Mouse (Mus musculus) kidney, embryonic 14.5 days (tissue): ENCODE measurements around the gene Jag2. TPM values are rescaled to one million over a fixed set of nuclear protein-coding genes. Genes with fewer than 3 reads are reported as not detected.

Experiments
- ATAC-seq: fragments of 200-750 bp; cut with Nextera tagmentation; 2 replicates; pipeline ENCODE4 v1.8.0; 2017; ENCODE audit warnings: moderate number of reproducible peaks, mild to moderate bottlenecking, moderate TSS enrichment, moderate library complexity; ENCODE audit not compliant: low FRiP score, low TSS enrichment
- H3K27ac ChIP-seq: fragments of 300-500 bp; sonication (generic); 2 replicates; pipeline ENCODE4 v1.5.1; 2014; ENCODE audit warnings: low read depth, mild to moderate bottlenecking, low read length, moderate library complexity, mixed read lengths
- H3K27me3 ChIP-seq: fragments of 300-500 bp; sonication (generic); 2 replicates; pipeline ENCODE4 v1.6.1; 2014; ENCODE audit warnings: mild to moderate bottlenecking, low read length; ENCODE audit not compliant: control insufficient read depth, insufficient read depth
- H3K36me3 ChIP-seq: fragments of 300-500 bp; sonication (generic); 2 replicates; pipeline ENCODE4 v1.6.1; 2014; ENCODE audit warnings: low read length, mixed read lengths; ENCODE audit not compliant: control insufficient read depth, insufficient read depth
- H3K4me1 ChIP-seq: fragments of 300-500 bp; sonication (generic); 2 replicates; pipeline ENCODE4 v1.6.1; 2014; ENCODE audit warnings: low read length, mixed read lengths; ENCODE audit not compliant: control insufficient read depth, insufficient read depth
- H3K4me2 ChIP-seq: fragments of 300-500 bp; sonication (generic); replicated peaks from 2 replicates; pipeline ENCODE4 v1.6.1; 2014; ENCODE audit warnings: low read depth, mild to moderate bottlenecking, low read length
- H3K4me3 ChIP-seq: fragments of 300-500 bp; sonication (generic); 2 replicates; pipeline ENCODE4 v1.5.1; 2014; ENCODE audit warnings: mild to moderate bottlenecking, low read length
- H3K9ac ChIP-seq: fragments of 300-500 bp; sonication (generic); 2 replicates; pipeline ENCODE4 v1.6.1; 2014; ENCODE audit warnings: low read depth, mild to moderate bottlenecking, low read length, moderate library complexity
- H3K9me3 ChIP-seq: fragments of 300-500 bp; sonication (generic); 2 replicates; pipeline ENCODE4 v1.6.1; 2016; ENCODE audit warnings: low read length; ENCODE audit not compliant: control insufficient read depth
- WGBS: fragments of 180-500 bp; shearing (Covaris S2); extraction: QIAGEN DNeasy Blood & Tissue Kit; methylation state at CpG from one replicate; pipeline ENCODE4 v1.1.7; 2014; 5-methylcytosine and 5-hydroxymethylcytosine counted together
- polyA plus RNA-seq: library from polyadenylated mRNA; unstranded; fragments of >200 nt; fragmentation: Nextera tagmentation; extraction: Ambion mirVana; gene quantifications from 2 replicates; pipeline ENCODE4 v1.2.1, GENCODE M21; 2014

The Jag2 gene
- 2.3 and 2.9 TPM in 2 replicates for polyA plus RNA-seq

GRCm38 (mm10) chr12:112929562-112930352 lies at the start of gene Jag2:
TSS of gene Jag2 (minus strand) at chr12:112929776.
- H3K4me2 ChIP-seq, result peak within 1 kb of the TSS; percentile 93
- H3K27me3 ChIP-seq, result peaks cover 55% of the 10 kb centered on the region
- H3K9ac ChIP-seq, result peak within 1 kb of the TSS; percentile 46; the same call in 1 of the 2 replicates
- 2% methylated on average over 50 of the region's 85 CpGs for WGBS
- H3K36me3 ChIP-seq, result 0 out of 2 replicates have a peak, but pooled peaks cover under 1% of the 10 kb centered on the region
- H3K4me1 ChIP-seq, result peaks cover 20% of the 10 kb centered on the region; the same call in 1 of the 2 replicates
- H3K9me3 ChIP-seq, result no peaks in the 10 kb centered on the region
- ATAC-seq, result peak; percentile 61
- H3K4me3 ChIP-seq, result peak within 1 kb of the TSS; percentile 53
- H3K27ac ChIP-seq, result no peak within 1 kb of the TSS

GRCm38 (mm10) chr12:112977156-112977555 lies 47.6 kb upstream of the Jag2 start:
- H3K36me3 ChIP-seq, result peaks cover 63% of the 10 kb centered on the region
- peak overlapping the region; percentile 89 for H3K27ac ChIP-seq

GRCm38 (mm10) chr12:112976371-112977073 lies 46.9 kb upstream of the Jag2 start, which contains the start of gene Btbd6:
TSS of gene Btbd6 (plus strand) at chr12:112976482.
- Histone ChIP-seq H3K36me3 (peaks cover 64% of the 10 kb centered on the region), H3K27me3 (no peaks in the 10 kb centered on the region), H3K4me1 (peaks cover 9% of the 10 kb centered on the region; the same call in 1 of the 2 replicates), H3K9ac (peak within 1 kb of the TSS; percentile 89), H3K27ac (peak within 1 kb of the TSS; percentile 89), H3K4me2 (peak within 1 kb of the TSS; percentile 90), H3K4me3 (peak within 1 kb of the TSS; percentile 76), H3K9me3 (no peaks in the 10 kb centered on the region)
- ATAC-seq, result peak; percentile 93
- under 1% methylated on average over 80 of the region's 80 CpGs for WGBS

More at GRCm38 (mm10) chr12:112977156-112977555, 47.6 kb upstream of the Jag2 start:
- Histone ChIP-seq H3K4me1 (peaks cover 9% of the 10 kb centered on the region; the same call in 1 of the 2 replicates), H3K9ac (peak overlapping the region; percentile 89), H3K4me3 (peak overlapping the region; percentile 76), H3K9me3 (no peaks in the 10 kb centered on the region), H3K4me2 (peak overlapping the region; percentile 90), H3K27me3 (no peaks in the 10 kb centered on the region)
- WGBS, result 48% methylated on average over 12 of the region's 12 CpGs
- no peak; the same call in 1 of the 2 replicates for ATAC-seq

- Histone ChIP-seq H3K27me3 (no peaks in the 10 kb centered on the region), H3K9ac (no peak overlapping the region), H3K4me3 (no peak overlapping the region), H3K36me3 (peaks cover 65% of the 10 kb centered on the region), H3K27ac (no peak overlapping the region), H3K9me3 (no peaks in the 10 kb centered on the region), H3K4me1 (peaks cover 10% of the 10 kb centered on the region; the same call in 1 of the 2 replicates), H3K4me2 (no peak overlapping the region)
- no peak for ATAC-seq
- WGBS, result 95% methylated on average over 9 of the region's 9 CpGs
Observed at GRCm38 (mm10) chr12:112974736-112975135, 45.2 kb upstream of the Jag2 start.

- WGBS, result 78% methylated on average over 6 of the region's 6 CpGs
- Histone ChIP-seq H3K9me3 (no peaks in the 10 kb centered on the region), H3K9ac (no peak overlapping the region), H3K27ac (no peak overlapping the region; the same call in 1 of the 2 replicates), H3K27me3 (no peaks in the 10 kb centered on the region), H3K36me3 (peaks cover 92% of the 10 kb centered on the region), H3K4me2 (no peak overlapping the region), H3K4me1 (0 out of 2 replicates have a peak, but pooled peaks cover 8% of the 10 kb centered on the region), H3K4me3 (no peak overlapping the region)
- ATAC-seq, result no peak
Observed at GRCm38 (mm10) chr12:112969616-112970015, 40.0 kb upstream of the Jag2 start.

- Histone ChIP-seq H3K27ac (no peak overlapping the region), H3K27me3 (no peaks in the 10 kb centered on the region), H3K36me3 (peaks cover 94% of the 10 kb centered on the region), H3K9me3 (no peaks in the 10 kb centered on the region), H3K4me3 (no peak overlapping the region), H3K4me2 (no peak overlapping the region), H3K4me1 (0 out of 2 replicates have a peak, but pooled peaks cover 8% of the 10 kb centered on the region), H3K9ac (no peak overlapping the region)
- 19% methylated on average over 8 of the region's 8 CpGs for WGBS
- peak; percentile 94 for ATAC-seq
Observed at GRCm38 (mm10) chr12:112968943-112969342, 39.4 kb upstream of the Jag2 start.

GRCm38 (mm10) chr12:112965783-112966182 lies 36.2 kb upstream of the Jag2 start:
- no peak overlapping the region for H3K4me3 ChIP-seq
- peaks cover 96% of the 10 kb centered on the region for H3K36me3 ChIP-seq
- no peaks in the 10 kb centered on the region for H3K27me3 ChIP-seq
- no peak overlapping the region for H3K9ac ChIP-seq
- H3K4me1 ChIP-seq, result 0 out of 2 replicates have a peak, but pooled peaks cover 8% of the 10 kb centered on the region
- H3K9me3 ChIP-seq, result no peaks in the 10 kb centered on the region
- ATAC-seq, result no peak
- H3K27ac ChIP-seq, result no peak overlapping the region
- no peak overlapping the region for H3K4me2 ChIP-seq
- WGBS, result 94% methylated on average over 13 of the region's 13 CpGs

GRCm38 (mm10) chr12:112961872-112962271 lies 32.3 kb upstream of the Jag2 start:
- Histone ChIP-seq H3K4me2 (no peak overlapping the region), H3K9ac (no peak overlapping the region), H3K4me1 (no peaks in the 10 kb centered on the region), H3K4me3 (no peak overlapping the region), H3K9me3 (no peaks in the 10 kb centered on the region), H3K27ac (no peak overlapping the region), H3K27me3 (no peaks in the 10 kb centered on the region), H3K36me3 (peaks cover 76% of the 10 kb centered on the region)
- WGBS, result 88% methylated on average over 5 of the region's 5 CpGs
- no peak for ATAC-seq
